Mouse (Mus musculus): Measurements from ENCODE around the gene Srgap3. TPM values are rescaled to one million over a fixed set of nuclear protein-coding genes. Genes with fewer than 3 reads are reported as not detected.
"Not testable (repeated sequence)": the region's sequence is repeated elsewhere in the genome, so short reads cannot be mapped to it uniquely, and the experiment has no call there.

Gene Srgap3
- polyA plus RNA-seq, 1 experiment from 2014 or later = 1.2 TPM

GRCm38 (mm10) chr6:112862465-112862864, 84.6 kb downstream of the Srgap3 start:
- DNase-seq (ENCODE audit: low spot score) = no peak

DNA sequence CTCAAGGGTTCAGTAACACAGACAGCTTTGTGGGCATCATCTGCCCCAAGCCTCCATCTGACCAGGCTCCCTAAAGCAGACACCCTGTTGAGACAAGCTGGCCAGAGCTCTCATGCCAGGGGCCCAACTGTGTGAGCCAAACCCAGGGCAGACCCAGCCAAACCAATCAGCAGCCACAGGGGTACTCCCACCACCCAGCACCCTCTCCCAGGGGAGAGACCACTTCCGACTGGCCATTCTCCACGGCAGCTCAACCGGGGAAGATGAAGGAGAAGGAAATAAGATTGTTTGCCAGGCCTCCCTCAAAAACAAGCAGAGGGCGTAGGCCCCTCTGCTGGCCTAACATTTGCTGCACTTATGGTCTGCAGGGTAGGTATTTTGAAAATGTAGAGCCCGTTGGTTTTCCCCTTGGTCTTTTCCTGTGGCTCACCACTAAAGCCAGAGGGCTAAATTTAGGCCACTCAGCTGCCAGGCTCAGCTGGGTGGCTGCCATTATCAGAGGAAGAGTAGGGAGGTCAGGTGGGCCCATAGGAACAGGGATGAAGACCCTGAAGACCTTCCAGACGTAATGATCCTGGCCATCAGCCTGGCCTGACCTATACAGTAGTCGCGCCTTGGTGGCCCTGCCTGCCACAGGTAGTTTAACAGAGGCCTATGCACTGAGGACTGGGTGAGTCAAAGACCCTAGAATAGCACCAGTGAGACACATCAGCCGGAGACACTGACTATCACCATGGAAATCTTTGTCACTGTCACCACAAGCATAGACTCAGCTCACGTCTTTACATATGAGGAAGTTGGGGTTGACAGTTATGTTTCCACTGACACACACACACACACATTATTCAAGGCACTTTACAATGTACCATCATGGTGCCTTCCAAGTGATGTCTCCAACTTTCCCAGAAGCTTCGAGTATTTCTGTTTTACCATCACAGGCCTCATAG, 85.4 kb downstream of the Srgap3 start:
- peak; percentile 52 for DNase-seq (ENCODE audit: low spot score)

DNA sequence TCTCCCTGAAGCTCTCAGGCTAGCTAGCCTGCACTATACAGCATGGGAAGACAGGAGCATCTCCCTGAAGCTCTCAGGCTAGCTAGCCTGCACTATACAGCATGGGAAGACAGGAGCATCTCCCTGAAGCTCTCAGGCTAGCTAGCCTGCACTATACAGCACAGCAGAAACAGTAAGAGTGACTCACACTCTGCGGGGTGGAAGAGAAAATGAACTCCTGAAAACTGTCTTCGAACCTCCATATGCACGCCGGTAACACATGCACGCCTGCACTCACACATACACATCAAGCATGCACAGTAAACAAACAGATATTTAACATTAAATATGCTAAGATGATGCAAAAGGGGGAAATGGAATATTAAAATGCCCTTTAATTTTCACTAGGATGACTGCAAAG, 86.8 kb downstream of the Srgap3 start:
- DNase-seq (ENCODE audit: low spot score) = not testable (repeated sequence)

DNA sequence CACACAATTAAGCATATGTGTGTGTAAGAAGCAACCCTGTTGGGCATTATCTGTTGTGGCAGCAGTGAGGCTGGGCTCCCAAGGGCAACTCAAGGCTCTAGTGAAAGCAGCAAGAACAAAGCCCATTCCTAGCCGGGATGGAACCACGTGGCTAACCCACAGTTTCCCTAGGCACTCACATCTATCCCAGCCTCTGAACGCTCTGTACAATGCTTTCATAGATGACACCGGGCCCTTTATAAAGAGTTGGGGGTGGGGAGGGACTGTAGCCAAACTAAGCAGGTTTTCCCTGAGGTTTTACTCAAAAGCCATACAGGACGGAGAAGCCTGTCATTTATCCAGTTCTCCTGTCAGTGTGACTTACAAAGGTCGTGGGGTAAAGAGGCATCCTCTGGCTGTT, 90.0 kb downstream of the Srgap3 start:
- DNase-seq (ENCODE audit: low spot score) = no peak

- no peak for DNase-seq (ENCODE audit: low spot score)
These were observed 91.9 kb downstream of the Srgap3 start for GRCm38 (mm10) chr6:112855183-112855582.

GRCm38 (mm10) chr6:112852261-112853235, 94.5 kb downstream of the Srgap3 start:
- peak; percentile 76 for DNase-seq (ENCODE audit: low spot score)

DNA sequence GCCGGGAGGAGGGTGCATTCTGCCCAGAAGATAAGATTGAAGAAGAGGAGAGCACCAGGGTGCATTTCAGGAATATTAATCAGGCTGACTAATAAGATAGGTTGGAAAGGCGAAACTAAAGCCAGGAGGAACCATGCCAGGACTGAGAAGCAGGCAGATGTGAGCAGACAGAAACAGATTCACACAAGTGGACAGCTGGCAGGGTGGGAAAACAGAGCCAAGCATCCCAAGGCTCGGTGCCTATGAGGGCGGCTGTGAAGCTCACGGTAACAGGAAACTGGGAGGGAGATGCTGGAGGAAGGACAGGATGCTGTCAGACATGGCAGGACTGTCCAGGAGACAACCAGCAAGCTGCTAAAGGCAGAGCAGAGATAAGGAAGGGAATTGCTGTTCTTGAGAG, 96.3 kb downstream of the Srgap3 start:
- no peak for DNase-seq (ENCODE audit: low spot score)

GRCm38 (mm10) chr6:112848629-112849180, 98.4 kb downstream of the Srgap3 start:
- no peak for DNase-seq (ENCODE audit: low spot score)

GRCm38 (mm10) chr6:112846863-112847262, 100.2 kb downstream of the Srgap3 start:
- no peak for DNase-seq (ENCODE audit: low spot score)

DNA sequence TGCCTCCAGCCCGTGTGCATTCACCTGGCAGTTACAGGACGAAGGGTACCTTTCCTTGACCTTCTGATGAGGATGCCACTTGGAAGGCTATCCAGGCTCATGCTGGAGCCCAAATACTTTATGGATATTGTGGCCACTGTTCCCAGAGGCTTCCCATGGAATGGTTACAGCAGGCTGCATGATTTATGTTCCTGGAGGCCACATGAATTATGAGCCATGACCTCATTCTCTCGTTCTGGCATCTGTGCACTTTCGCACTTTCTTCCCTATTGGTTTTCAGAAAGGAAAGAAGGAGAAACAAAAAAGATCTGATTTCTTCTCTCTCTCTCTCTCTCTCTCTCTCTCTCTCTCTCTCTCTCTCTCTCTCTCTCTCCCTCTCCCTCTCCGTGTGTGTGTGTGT, 104.6 kb downstream of the Srgap3 start:
- DNase-seq (ENCODE audit: low spot score) = no peak

DNA sequence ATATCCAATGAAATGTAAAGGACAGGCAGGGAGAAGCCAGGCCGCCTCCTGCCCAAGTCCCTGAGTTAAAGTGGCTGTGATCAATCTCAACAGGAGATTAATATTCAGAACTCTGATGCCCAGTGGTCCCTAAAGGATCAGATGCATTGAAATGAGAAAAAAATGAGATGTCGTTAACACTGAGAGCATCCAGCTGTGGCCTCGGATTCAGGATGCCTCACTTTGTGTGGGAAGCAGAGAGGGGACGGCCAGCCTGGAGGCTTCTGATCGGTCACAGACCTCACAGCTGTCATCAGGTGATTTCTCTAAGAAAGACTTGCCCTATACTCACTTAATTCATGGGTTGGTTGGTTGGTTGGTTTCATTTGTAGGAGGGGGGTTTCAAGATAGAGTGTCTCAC, 106.7 kb downstream of the Srgap3 start:
- no peak for DNase-seq (ENCODE audit: low spot score)

- no peak for DNase-seq (ENCODE audit: low spot score)
These were observed 107.7 kb downstream of the Srgap3 start for GRCm38 (mm10) chr6:112839391-112839790.

GRCm38 (mm10) chr6:112838879-112839278, 108.2 kb downstream of the Srgap3 start:
- no peak for DNase-seq (ENCODE audit: low spot score)

- no peak for DNase-seq (ENCODE audit: low spot score)
These were observed 110.4 kb downstream of the Srgap3 start for GRCm38 (mm10) chr6:112836712-112837111.

DNA sequence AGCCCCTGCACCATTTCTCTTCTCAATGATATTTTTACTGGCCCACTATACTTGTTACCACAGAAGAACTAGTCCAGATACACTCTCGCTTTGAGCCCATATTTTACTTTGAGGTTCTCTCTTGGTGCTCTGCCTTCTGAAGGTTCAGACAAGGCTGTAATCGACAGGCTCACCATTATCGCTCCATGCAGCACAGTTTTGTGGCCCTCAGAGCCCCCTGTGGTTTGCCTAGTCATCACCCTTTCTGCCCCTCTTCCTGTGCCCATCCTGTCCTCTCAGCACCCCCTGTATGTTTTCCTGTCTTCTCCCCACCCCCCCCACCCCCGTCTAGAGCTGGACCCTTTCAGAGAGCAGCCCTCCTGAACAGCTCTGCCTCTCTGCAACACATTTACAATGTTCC, 111.7 kb downstream of the Srgap3 start:
- no peak for DNase-seq (ENCODE audit: low spot score)

- DNase-seq (ENCODE audit: low spot score) = no peak
These were observed 112.6 kb downstream of the Srgap3 start for GRCm38 (mm10) chr6:112834430-112834829.

- DNase-seq (ENCODE audit: low spot score) = no peak
These were observed 113.3 kb downstream of the Srgap3 start for GRCm38 (mm10) chr6:112833763-112834162.

GRCm38 (mm10) chr6:112829196-112829595, 117.9 kb downstream of the Srgap3 start:
- DNase-seq (ENCODE audit: low spot score) = no peak

DNA sequence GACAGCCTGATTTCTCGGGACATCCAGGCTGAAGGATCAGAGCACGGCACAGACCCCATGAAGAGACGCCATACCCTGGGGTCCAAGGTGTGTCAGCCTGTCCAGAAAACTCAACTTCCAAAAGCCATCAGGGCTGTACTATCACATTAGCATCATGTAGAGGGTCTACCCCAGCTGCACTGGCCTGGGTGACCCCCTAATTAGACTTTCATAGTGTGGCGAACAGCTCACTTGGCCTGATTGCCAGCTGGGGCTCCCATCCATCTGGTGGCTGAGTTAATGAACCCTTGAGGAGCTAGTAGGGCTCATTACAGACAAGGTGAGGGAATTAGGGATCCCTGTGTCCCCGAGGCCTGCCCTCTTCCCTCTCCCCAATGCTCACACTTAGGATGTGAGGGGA, 118.6 kb downstream of the Srgap3 start:
- DNase-seq (ENCODE audit: low spot score) = no peak

- DNase-seq (ENCODE audit: low spot score) = no peak
These were observed 121.4 kb downstream of the Srgap3 start for GRCm38 (mm10) chr6:112825657-112826056.

DNA sequence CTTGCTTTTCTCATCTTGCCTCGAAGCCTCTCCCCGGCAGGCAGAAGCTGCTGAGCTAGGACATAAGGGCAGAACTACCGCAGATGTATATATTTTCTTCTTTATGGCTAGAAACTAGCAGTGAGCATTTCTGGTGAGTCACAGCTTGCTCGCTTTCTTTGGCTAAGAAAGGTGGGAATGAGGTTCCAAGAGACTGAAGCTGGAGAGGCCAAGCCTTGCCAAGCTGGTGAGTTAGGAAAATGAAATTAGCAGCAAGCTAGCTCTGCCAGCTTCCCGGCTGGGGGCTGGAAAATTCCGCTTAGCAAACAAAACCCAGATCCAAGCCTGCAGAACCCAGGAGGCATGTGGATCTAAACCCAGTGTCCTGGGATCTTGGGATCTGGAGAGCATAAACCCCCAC, 124.0 kb downstream of the Srgap3 start:
- no peak for DNase-seq (ENCODE audit: low spot score)
